Mouse (Mus musculus) left cerebral cortex, adult 2 months (tissue): ENCODE results near the gene Sgce. TPM values are rescaled to one million over a fixed set of nuclear protein-coding genes. Genes with fewer than 3 reads are reported as not detected.

Experiments used
- DNase-seq, 2 experiments: peaks; one replicate each; pipeline ENCODE4 v3.0.0; 2021 to 2022; ENCODE audit warnings: low spot score in 2 of 2, mixed read lengths in 1 of 2; ENCODE audit errors: extremely low spot score in 1 of 2
- H3K27ac ChIP-seq: fragments of 200-600 bp; 2 replicates; pipeline ENCODE4 v1.8.1; 2022
- H3K4me3 ChIP-seq: fragments of 200-600 bp; 2 replicates; pipeline ENCODE4 v1.8.1; 2022
- CTCF ChIP-seq: fragments of 200-600 bp; IDR thresholded peaks from 2 replicates; pipeline ENCODE4 v1.8.1; 2022; ENCODE audit warnings: antibody characterized with exemption, mild to moderate bottlenecking, moderate library complexity
- intact Hi-C: fragments of 180-260 bp; cut with DNase I; formaldehyde crosslinking; loops from one replicate; pipeline ENCODE4 v1.15.1; 2025
- total RNA-seq, 2 experiments: library from RNA; stranded (reverse); gene quantifications; 2 replicates each; pipeline ENCODE4 v1.2.3; 2021

Gene Sgce
- total RNA-seq, 2 experiments from 2014 or later = 30.0 to 33.3 TPM

DNA sequence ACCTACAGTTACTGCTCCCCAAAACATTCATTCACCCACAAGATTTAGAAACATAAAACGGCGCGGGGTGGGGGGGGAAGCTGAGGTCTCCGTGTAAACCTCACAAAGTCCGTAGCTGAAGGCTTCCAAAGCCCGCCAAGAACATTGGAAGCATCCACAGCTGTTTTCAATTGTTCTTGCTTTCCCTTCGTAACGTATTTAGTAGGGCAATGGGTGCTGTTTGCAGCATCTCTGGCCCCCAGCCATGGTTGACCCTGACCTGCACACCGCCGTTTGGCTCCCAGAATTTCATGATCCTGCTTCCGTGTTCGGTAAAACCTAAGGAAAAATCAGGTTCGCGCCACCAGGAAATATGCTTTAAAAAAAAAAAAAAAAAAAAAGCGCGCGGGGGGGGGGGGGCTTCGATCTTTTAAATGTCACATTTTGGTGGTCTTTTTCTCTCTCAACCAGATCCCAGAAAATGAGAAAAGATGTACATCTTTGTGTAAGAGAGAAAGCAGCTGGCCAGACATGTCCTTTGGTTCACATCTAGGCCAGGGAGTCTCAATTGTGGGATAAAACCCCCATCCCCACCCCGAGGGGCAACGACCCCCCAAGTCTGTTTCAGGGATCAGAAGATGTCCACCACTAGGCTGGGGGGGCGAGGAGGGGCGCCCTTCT lies 841 bp downstream of the Sgce start:
- H3K27ac ChIP-seq = peak overlapping the region; percentile 81
- DNase-seq = no peak
- H3K4me3 ChIP-seq = peak overlapping the region; percentile 57
- intact Hi-C loops = loop anchor here (2.0 to 5.0 kb wide), 3 partner anchors 145 to 636 kb away; partner anchors contain the start of genes Asb4 and Casd1
- no peak for TF ChIP-seq CTCF

DNA sequence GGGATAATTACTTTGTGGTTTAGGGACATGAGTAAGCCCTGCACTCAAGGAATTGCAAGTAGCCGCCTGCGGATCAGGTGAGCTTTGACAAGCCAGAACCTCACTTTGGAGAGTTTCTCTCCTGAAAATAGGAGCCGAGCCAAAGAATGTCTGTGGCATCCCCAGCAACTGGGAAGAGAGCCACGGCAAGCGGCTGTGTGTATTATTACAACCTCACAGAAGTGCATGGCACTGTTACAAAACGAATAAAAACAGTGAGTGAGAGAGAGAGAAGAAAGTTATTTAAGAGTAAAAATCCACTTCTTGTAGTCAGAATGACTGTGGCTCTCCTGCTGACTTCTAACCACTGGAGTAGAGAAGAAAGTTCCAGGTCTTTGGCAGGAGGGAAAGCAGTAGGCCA lies 6.5 kb downstream of the Sgce start:
- no peak; the same call in 1 of the 2 replicates for TF ChIP-seq CTCF
- Histone ChIP-seq H3K27ac (no peak overlapping the region), H3K4me3 (no peak overlapping the region)
- DNase-seq = peak in 1 of 2 experiments; percentile 23
- intact Hi-C loops = no loop called here

DNA sequence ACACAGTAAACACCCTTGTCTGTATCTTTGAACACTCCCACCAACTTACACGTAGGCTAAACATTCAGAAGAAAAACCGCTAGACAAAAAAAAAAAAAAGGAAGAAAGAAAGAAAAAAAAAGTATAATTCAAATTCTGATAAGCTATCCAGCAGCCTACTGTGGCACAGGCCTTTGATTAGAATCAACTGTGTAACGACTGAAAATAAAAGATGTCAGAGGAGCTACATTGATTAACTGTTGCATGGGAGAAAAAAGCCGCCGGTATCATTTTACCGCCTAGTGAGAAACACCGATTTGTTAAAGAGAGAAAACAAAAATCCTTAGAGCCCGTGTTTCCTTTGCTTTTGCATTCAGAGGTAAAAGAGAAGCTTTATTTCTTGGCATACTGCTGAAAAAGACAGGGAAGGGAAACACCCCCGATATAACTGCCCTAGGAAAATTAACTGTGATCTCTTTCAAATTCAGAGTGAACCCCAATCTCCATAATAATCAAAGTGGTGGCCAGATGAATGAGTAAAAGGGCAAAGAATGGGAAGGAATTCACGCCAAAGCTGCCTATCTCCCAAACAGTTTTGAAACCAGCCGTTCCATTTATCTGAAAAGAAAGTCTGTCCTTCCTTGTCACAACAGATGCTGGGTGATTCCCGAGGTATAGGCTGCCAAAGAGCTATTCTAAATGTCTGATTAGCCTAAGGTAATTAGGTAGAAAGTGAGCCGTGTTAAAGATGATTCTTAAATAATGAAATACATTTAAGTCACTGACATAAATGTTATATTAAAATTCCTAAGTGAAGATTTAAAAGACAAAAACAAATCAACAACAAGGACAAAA lies 7.3 kb downstream of the Sgce start:
- no peak for TF ChIP-seq CTCF
- Histone ChIP-seq H3K27ac (no peak overlapping the region), H3K4me3 (no peak overlapping the region)
- intact Hi-C loops = no loop called here
- no peak for DNase-seq

DNA sequence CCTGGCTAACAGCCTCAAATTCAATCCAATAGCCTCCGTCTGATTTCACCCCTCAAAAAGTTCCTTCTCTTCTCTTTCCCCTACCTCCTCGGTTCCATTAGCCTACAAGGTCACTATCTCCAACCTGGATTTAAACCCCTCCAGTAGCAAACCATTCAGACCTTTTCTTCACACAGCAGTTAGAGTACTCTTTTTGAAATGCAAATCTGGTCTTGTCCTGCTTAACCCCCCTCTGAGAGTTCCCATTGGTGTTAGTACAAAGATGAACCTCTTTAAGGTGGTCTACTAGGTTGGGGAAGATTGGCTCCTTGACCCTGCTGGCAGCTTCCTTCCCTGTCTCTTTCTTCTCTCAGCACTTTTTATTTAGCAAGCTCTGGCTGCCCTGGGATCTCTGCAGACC lies 8.3 kb downstream of the Sgce start:
- DNase-seq = no peak
- intact Hi-C loops = no loop called here
- no peak for TF ChIP-seq CTCF
- H3K4me3 ChIP-seq = no peak overlapping the region
- H3K27ac ChIP-seq = no peak overlapping the region

DNA sequence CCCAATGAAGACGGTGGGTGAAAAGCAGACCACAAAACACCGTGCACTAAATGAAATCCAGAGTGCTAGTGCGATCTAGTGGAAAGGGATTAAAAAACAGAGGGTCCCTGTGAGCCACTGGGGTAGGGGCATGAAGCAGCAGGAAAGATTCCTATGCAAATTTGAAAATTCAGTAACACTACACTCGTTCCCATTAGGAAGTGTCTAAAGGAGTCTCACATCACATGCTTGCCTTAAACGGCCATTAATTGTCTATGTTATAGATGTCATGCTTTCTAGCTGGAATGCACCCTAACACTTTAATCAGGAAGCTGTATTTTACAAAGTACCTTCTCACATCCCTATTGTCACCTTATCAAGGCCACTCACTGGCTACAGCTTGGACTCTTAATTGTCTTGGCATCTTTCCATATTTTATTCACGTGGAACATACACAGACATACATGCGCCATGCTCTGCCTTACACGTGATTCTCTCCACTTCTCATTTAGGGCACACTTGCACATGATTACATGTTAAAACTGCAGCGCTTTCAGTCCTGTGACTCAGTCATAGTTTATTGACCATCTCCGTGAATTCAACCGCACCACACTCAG lies 8.9 kb downstream of the Sgce start:
- H3K27ac ChIP-seq = no peak overlapping the region
- no peak for TF ChIP-seq CTCF

DNA sequence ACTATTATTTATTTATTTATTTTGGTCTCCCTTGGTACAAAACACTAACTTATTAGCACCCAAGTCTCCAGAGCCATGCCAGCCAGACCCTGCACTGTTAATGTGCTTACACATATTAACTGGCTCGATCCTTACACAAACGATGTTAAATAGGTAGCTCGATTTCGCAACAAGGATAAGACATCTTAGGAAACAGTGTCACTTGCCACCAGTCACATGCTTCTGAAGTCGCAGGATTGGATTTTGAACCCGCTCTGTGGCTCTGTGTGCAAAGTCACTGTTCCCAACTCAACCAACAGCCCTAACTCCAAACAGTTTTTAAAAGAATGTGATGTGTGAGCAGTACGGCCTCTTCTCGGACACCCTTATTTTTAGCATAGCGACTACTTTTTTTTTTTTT lies 10.6 kb downstream of the Sgce start:
- TF ChIP-seq CTCF = no peak
- no peak for DNase-seq
- no peak overlapping the region for H3K27ac ChIP-seq
- no peak overlapping the region for H3K4me3 ChIP-seq
- intact Hi-C loops = no loop called here

More for the DNA sequence above, 8.9 kb downstream of the Sgce start:
- H3K4me3 ChIP-seq = no peak overlapping the region
- DNase-seq = no peak
- intact Hi-C loops = no loop called here

DNA sequence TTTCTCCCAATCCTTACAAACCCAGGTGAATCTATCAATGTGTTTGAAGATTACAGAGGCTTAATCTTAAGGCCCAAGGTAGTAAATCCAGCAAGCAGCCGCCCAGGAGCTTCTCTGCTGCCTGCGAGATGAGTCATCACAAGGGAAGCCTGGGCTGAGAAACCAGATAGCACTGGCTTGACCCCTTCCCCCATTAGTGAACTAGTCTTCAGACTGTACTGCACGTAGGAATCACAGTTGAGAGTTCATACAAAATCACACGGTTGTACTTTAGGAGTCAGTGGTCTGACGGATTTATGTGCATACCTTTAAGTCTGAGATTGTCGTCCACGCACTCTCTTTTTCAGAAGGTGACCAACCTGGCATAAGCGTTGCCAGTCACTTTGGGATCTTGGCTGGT lies 13.8 kb downstream of the Sgce start:
- Histone ChIP-seq H3K4me3 (no peak overlapping the region), H3K27ac (no peak overlapping the region)
- no peak for TF ChIP-seq CTCF
- intact Hi-C loops = no loop called here
- DNase-seq = no peak

DNA sequence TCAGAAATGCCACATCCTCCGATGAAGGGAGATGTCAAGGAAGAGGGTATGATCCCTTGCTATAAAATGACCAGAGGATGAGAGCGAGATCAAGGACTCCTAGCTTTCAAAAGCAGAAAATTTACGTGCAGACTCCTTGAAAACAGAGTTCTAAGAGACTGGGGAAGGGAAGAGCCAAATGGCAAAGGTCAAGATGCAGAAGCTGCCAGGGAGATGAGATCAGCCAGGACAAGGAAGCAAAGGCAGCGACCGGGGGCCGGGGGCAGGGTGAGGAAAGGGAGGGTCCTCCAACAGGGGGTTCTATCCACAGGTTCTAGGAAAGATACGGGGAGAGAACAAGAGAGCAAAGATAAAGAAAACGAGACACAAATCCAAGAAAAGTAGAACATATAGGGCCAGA lies 15.3 kb downstream of the Sgce start:
- Histone ChIP-seq H3K4me3 (no peak overlapping the region), H3K27ac (no peak overlapping the region)
- no peak for DNase-seq
- TF ChIP-seq CTCF = no peak
- intact Hi-C loops = no loop called here

DNA sequence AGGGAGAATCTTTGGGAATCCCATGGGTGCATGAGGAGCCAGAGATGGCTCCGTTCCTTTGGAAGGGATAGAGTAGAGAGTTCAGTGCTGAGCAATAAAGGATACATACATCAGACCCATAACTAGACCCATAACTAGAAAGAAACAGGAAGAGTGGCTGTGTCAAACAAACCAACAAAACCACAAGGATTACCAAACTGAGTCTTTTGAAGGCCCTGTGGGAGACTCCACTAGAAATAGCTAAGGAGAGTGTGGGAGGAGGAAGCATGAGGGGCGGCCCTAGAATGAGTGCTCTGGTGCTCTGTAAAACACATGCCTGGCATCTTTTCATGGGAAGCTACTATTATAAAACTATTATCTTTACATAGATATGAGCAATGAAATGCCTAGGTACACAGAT lies 18.7 kb downstream of the Sgce start:
- no peak overlapping the region for H3K27ac ChIP-seq
- intact Hi-C loops = no loop called here
- H3K4me3 ChIP-seq = no peak overlapping the region
- TF ChIP-seq CTCF = no peak
- DNase-seq = no peak

DNA sequence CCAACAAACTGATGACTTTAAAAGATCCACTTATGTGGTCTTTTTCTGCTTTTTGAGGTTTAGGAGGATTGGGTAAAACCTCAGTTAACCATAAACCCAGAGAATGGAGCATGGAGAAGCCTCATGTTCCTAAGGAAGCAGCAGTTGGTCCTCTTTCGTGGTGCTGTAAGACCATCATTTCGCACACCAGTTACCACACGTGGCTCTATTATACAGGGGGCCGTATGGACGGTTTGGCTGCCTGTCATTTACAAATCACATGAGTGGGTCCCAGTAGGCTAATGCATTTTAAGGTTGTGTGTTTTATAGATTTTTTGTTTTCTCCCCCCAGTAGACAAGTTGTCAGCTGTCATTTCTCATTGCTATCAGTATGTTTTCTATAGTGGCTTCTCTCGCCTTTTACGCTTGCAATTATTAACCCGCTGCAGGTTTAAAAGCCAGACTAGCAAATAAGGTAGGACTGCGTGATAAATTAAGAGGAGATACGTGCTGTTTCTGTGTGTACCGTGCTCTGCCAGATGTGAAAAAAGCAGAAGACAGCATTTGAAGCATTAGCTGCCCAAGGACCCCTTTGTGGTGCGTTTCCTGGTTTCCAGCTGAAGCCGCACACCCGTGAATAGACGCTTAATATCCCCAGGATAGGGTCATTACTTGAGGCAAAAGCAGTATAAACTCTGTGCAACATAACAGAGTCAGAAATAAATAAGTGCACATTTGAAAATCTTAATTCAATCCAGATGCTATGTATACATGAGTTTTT lies 22.8 kb downstream of the Sgce start:
- Histone ChIP-seq H3K27ac (no peak overlapping the region), H3K4me3 (no peak overlapping the region)
- intact Hi-C loops = no loop called here
- DNase-seq = no peak
- TF ChIP-seq CTCF = no peak

DNA sequence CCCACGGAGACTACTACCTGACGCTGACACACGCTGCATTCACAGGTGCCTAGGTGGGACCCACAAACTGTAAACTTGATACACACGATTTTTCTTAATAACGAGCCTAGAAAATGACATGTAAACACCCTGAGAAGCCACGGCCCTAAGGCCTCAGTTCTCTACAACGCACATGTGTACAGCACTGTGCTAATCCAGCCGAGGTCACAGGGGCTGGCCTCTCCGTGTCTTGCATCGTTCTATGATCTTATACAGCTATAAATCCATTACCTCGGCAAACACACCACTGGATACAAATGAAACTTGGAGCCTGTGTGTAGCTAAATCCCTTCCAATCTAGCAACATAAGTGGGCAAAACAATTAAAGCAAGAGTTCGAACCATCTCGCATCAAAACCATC lies 24.3 kb downstream of the Sgce start:
- no peak for TF ChIP-seq CTCF
- H3K27ac ChIP-seq = no peak overlapping the region
- DNase-seq = no peak
- intact Hi-C loops = no loop called here
- no peak overlapping the region for H3K4me3 ChIP-seq

DNA sequence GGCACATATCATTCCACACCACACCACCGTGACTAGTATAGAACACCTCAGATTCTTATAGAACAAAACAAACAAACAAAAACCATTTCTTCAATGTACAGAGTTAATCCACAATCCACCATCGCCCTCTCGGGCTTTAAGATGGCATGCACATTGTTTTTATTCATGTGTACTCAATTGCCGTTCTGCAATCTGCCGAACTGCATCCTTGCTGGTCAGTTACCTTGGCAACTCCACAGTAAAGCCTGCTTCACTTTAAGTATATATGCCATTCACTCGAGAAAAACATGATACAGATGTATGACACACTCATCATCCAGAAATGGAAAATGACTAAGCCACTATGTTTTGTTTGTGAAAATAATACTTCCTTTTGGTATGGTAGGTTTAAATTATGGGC lies 24.9 kb downstream of the Sgce start:
- DNase-seq = no peak
- intact Hi-C loops = no loop called here

More for the DNA sequence above, 24.9 kb downstream of the Sgce start:
- no peak for TF ChIP-seq CTCF
- H3K4me3 ChIP-seq = no peak overlapping the region
- no peak overlapping the region for H3K27ac ChIP-seq
